Mouse (Mus musculus) ovary, postnatal 36 days (tissue): ENCODE measurements around the gene Rgs7.
A peak's percentile ranks its signal among the peaks of the same experiment; 100 is the strongest.

ENCODE experiments used
- DNase-seq: peaks from one replicate; pipeline ENCODE4 v3.0.0; 2022; ENCODE audit warnings: low spot score, mixed read lengths

Gene Rgs7

DNA sequence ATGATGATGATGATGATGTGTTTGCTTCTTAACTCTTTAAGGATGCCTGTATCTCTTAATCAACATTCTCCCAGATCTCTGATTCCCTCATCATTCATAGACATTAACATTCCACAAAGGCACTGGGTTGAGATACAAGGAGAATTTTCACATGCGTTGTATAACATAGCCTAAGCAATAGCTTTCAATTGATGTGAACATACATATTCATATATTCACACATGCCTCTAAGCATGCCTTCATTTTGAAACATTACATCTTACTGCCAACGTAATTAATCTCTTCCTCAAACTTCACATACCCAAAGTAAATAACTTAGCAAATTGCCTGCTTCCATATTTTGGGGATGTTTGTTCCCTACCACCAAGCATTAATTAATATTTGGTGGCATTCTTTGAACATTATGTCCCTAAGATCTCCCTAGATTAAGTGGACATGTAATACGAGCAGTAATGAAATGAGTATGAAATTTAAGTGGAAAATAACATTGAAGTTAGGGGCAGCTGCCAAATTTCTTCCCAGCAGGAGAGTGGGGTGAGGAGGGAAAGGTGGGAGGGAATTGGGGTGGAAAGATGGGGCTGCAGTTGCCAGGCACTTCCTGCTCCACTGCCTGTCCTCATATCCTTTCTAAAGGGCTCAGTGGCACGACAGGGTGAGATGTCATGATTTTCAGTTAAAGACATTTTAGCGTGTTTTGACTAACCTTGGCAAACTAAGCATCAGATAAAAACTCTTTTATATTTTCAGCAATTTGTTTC, 317.2 kb downstream of the Rgs7 start:
- no peak for DNase-seq

DNA sequence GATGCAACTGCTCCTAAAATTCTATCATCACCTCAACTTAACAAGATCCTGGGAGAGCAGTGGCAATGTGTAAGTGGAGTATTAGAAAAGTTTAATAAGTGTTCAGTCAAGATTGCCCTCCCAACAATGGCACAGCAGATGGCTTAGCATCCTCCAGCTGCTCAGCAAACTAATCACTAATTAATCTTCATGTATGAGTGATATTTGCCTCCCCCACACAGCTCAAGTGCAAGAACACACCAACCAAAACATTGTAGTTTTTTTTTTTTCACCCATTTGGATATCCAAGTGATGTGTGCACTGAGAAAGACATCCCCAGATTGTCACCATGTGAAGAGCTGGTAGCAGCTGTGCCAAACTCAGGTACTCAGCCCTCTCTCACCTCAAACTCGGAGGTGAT, 336.8 kb downstream of the Rgs7 start:
- DNase-seq = no peak

DNA sequence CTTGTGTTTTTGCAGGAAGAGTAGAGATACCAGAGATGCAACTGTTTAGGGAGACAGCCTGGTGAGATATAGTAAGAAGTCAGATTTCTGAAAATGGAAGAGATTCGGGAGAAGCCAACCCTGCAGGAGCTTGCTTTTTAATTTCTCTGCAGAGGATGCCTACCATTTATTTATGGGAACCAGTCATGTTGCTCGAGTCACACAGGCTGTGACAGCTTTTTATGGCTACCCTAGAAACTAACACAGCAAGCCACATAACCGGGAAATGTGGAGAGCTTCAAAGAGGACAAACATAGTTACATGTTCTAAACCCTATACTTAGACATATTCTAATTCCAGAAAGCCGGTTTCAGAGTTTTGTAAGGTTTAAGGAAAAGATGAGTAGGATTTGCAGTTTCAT, 349.2 kb downstream of the Rgs7 start:
- no peak for DNase-seq

DNA sequence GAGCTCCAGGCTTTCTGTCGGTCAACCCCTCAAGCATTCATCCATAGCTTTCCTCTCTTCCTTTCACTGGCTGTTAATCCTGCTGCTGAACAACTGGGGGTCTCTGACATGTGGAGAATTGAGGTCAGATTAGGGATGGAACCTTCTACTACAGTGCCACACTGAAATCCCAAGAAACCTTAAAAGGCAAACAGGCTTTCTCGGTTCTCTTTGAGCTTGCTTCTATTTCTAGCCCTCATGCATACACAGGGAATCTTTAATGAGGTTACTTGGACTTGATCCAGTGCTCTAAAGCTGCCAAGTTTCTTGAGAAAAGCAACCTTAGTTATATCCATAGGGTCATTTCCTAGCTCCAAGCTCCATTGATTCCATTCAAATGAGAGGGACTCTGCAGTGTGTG, 363.8 kb downstream of the Rgs7 start:
- DNase-seq = no peak

DNA sequence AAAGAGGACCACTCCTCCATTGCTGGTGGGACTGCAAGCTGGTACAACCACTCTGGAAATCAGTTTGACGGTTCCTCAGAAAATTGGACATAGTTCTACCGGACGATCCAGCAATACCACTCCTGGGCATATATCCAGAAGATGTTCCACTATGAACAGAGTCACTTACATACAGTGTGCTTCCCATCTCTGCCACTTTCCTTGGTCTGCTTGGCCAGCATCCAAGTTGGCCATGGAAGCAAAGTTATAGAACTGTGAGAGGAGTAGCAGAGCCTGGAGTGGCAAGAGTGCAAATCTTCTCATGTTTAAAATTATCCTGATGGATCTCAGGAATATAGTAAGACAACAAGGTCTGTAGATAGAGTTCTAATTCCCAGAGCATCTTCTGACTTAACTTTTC, 367.9 kb downstream of the Rgs7 start:
- no peak for DNase-seq

DNA sequence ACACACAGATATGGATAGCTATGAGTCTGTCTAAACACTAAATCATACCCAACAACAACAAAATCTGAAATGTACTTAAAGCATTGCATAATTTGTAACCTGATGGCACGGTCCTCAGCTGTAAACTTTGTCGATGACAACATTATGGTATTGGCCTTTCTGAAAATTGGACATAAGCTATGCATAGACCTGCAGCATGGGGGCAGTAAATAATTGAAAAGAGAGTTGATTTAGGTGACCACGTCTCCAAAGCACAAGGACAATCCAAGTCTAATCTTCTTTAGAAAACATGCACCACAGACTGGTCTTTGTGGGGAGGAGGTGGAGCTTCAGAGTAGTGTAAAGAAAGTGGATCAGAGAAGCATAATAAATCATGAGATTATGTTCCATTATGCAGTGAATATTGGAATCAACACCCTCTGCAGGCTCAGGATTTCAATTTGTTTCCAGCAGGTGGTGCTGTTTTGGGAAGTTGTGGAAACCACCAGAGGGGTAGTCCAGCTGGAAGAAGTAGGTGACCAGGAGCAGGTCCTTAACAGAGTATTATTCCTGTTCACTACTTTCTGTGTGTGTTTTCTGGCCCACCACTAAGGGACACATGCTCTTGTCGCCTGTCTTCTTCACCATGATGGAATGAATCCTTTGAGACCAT, 373.3 kb downstream of the Rgs7 start:
- DNase-seq = peak; percentile 3

DNA sequence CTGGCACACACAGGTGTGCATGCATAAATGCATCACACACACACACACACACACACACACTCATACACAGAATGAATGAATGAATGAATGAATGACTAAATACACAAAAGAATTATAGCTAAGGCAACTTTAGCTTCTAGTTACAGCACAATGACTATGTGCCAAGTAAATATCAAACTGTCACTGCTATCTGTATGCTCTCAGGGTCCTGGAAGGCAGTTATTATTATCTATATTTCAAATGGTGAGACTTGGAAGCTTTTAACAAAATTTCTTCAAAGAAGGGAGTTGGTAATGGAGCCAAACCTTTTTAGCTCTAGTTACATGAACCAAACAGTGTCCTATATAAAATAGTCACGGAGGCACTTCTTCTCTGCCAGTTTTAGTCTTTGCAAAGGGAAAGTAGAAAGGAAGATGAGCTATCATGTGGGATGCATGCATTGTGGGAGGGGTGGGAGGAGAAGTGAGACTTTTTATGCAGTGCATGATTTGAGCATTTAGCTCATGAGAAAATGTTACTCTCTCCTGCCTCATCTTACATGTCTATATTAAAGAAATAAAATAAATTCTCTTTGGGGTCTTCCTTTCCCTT, 383.9 kb downstream of the Rgs7 start:
- no peak for DNase-seq

DNA sequence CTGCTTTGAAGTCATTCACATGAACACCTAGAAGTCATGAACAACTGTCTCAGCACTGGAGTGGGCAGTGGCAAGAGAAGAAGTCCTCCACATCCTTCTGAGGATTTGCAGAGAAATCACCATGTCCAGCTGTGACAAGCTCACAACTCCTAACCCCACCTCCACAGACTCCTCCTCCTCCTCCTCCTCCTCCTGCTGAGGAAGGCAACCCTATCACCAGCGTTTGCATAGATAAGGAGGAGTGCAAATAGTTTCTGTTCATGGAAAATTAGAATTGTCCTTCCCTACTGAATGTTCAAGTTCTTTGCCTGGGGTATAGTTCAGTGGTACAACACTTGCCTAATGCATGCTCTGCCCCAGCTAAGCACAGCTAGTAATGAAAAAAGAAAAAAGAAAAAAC, 386.0 kb downstream of the Rgs7 start:
- DNase-seq = no peak

DNA sequence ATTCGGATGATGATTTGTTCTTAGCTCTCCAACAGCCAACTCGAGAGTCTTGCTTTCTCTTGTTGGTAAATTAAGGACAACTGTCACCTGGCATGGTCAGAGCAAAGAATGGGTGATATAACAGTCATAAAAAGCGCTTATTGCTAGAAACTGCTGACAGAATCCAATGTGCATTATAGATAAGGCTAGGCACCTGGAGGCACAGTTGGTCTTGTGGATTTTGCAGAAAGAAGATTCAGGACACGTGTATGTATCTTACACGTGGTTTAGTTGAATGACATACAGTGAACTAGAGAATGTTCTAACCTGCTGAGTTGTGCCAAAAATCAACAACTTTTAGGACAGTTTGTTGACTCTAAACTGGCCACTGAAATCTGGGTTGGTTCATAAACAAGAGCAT, 386.9 kb downstream of the Rgs7 start:
- DNase-seq = no peak

DNA sequence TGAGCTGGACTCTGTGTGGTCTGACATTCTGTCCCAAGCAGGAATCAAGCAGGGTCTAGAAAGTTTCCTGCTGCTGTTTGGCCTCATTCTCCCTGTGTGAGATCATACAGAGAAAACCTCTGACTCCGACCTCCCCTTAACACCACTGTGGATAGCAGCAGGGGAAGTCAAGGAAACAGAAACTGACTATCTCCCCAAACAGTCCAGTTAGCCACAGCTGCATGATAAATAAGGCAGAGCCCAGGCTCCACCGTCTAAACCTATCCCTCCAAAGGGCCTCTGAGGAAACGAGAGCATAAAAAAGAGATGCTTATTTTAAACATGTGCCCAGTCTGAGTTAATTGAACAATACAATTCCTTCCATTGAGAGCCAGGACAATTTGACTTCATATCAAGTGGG, 395.3 kb downstream of the Rgs7 start:
- DNase-seq = no peak

DNA sequence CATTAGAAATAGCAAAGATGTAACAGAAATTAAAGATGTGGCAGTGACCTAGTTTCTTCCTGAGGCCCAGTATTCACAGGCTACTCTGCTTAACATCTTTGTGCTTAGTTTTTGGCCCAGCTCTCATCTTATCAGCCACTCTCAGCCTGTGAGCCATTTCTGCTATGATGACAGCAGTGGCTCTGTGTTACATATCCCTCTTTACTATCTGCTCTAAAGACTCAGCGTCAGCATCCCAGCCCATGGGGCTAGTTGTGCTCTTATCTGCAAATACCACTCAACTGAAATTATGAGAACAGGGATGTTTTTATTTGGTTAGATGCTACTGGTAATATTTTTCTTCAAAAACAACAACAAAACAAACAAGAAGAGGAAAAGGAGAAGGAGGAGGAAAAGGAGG, 410.2 kb downstream of the Rgs7 start:
- no peak for DNase-seq

DNA sequence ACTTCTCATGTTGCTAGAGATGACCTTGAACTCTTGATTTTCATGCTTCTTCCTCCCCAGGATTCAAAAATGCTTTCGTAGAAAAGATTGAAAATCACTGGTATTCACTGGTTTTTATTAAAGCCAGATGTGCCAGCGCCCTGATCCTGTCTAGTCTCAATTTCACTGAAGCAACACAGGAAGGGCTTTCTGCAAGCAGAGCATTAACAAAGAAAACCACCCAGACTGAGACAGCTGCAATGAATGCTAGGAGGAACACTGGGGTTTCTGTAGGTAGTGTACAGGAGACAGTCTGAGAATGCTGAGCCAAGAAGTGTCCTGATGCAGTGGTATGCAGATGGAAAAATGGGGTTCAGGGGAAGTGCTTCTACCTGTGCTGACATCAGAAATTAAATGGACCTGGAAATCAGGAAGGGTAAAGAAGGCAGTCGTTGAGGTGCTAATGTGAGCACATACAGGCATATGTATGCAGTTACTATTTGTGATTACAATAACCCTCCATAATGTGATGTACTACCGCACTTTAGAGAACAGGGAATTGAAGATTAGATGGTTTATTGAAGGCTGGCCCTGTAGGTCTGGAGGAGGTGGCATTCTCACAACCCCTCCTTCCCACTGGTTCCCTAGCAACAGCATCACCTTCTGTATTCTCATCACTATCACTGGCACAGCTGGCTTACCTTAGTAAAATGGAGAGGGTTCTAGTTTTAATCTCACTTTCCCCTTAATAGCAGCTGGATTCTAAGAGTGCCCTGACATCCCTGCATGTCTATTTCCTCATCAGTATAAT, 412.3 kb downstream of the Rgs7 start:
- DNase-seq = no peak

DNA sequence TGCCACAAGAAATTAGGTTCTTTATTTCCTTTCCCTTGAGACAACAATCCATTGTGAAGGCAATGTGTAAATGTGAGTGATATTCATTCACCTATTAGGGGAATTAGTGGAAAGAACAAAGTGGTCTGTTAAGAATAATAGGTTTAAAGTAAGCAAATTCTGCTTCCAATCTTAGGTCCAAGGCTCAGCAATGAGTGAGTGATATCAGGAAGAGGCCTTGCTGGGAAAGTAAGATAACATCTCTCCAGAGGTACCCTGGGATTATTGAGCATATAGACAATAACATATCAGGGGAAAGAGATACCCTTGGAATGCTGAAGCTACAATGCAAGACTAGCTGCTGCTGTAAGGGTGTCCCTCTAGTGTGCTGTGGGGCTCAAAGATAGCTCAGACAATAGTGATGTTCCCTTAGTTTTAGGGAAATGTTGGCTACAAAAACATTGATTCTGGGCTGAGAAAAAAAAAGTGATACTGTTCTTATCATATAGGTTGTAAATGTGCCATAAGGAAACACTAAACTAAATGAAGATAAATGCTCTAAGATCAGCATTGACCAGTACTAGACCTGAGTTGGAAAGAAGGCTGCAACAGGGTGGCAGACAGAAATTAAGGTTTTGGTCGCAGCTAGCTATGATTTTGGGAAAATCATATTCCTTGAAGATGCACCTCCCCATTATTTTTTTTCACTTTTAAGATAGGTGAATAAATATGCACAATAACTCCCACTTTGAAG, 418.6 kb downstream of the Rgs7 start:
- no peak for DNase-seq

DNA sequence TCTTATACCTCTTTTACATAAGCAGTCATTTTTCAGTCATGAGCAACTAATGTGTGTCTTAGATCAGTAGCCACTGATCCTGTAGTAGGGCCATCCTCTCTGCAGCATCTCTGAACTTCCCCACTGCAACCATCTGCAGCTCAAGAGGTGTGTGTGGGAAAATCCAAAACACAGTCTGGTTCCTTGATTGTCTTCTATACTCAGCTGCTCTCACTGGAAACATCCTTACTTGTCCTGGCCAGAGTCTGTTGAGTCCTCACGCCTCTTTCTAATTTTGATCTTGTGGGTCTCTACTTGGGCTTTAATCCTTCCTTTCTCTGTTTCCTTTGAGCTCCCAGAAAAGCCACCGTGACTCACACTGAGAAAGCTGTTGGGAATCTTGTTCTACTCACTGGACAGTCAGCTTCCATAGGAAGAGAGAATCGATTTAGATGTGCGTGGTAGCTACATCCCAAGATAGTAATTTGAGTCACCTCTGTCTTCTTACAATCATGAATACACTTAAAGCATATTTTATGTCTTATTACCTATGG, 422.5 kb downstream of the Rgs7 start:
- DNase-seq = no peak

DNA sequence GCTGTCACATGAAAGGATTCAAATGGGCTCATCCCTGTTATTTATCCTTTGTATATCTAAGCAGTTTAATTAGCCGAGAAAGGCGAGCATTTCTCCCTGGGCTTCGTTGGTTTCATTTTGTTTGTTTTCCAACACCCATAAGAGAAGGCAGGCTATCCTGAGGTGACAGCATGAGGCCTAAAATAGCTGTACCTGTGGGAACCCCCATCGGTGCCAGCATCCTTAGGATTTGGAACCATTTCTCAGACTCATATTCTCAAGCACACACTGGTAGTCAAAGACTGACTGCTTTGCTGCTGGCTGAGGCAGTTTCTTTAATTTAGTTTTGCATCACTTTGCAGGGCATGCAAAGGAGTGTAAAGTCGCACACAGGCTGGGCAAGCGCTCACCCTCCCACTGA, 443.2 kb downstream of the Rgs7 start:
- no peak for DNase-seq

DNA sequence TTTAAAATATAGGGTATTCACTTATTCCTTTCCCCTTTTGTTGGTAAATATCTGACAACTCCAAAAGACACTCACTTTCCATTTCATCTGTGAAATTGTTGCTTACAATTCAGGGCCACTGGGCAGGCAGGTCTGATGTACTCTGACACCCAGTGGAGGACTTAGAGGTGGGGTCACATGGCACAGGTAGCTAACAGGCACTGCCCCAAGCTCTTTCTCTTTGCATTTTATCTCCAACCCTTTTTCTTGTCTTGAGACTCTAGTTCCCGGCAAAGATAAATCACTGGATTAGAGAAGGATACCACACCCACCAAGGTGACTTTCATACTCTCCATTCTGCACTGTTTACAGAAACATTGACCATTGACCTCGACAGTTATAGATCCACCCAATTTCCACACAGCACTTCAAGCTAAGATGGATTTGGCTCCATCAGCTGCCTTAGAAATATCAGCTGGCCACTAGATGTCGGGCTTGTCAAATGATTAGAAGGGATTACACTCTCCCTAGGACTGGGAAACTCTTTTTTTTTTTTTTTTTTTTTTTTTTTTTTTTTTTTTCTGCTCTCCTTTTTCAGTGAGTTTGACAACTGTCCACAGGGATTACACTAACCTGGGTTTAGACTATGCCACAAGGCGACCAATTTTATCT, 451.0 kb downstream of the Rgs7 start:
- no peak for DNase-seq

DNA sequence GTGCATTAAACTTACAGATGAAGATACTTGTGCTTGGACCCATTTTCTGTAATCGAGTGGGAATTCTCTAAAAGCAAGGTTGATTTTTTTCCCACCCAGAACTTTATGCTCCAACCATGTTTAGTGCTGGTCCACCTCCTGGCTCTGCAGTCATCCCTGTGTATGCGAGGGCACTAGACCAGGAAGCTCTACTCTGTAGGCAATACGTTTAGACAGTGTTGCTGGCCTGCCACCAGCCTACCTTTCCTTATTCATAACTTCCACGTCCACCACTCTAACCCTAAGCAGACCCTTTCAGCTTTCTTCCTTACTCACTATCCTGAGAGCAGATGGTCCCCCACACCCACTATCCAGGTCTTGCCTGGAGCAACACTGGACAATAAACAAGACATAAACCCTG, 452.3 kb downstream of the Rgs7 start:
- no peak for DNase-seq

DNA sequence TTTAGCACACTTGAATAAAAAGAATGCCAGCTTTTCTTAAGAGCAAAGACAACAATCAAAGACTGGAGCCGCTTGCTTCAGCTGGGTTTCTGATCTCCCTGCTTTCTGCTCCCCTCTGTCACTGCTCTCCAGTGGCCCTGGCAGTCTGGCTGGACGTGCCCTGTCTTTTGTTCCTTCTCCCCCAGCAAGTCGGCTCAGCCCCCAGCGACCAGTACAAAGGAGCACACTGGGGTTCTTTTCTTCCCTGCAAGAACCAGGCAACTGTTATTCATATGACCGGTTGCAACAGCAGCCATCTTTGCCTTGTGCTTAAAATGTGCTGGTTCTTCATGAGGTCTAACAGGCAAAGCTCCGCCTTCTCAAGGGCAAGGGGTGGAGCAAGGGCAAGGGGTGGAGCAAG, 452.7 kb downstream of the Rgs7 start:
- DNase-seq = no peak

DNA sequence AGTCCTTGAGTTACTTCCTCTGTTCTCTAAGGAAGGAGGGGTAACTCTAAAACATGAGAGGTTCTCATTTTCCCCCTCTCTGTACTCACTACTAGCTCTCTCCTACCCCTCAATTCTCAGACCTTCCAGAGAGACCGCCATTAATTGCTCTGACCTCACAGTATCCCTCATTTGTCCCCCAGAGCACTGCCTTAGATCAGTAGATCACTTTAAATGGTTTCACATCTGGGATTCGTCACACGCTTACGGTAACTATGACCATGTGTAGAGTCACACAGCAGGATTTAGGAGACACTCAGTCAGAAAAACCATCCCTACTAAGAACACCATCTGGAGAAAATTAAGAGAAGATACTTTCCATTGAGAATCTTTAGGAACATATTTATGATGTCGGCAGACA, 456.8 kb downstream of the Rgs7 start:
- DNase-seq = no peak

DNA sequence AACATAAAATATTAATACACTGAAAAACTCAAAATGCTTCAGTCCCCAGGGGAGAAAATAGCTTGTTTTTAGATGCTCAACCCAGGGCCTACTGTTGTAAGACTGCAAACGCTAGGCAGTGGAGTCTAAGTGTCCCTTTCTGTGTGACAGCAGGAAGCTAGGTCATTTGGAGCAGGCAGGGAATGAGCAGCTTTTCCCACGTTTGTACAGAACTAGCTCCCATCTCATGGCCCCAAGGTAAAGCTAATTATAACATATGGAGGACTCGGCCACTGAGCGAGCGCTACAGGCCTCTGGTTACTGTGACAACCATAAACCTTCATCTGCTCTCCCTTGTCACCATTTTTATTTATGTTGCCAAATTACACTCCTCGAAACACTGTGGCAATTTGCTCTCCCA, 460.3 kb downstream of the Rgs7 start:
- no peak for DNase-seq

DNA sequence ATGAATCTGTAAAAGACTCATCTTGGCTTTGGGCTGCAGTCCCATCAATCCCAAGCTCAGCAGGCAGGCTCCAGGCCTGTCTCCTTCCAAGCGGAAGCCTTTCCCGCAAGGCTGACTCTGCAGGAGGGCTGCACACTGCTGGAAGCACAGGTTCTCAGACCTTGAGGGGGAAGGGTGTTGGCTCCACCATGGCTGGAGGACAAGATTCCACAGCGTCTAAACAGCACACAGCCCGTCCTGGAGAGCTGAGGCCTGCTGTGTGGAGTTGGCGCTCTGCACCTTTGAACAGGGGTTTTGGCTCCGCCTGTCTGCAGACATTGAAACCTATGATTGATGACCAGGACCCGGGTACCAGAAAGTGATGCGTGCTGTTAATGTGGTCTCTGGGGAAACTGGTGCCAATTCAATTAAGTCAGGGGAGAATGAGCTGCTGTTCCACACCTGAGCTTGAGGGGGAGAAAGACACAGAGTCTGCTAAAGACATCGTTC, 463.5 kb downstream of the Rgs7 start:
- DNase-seq = peak; percentile 11
